Mouse (Mus musculus) midbrain, embryonic 14.5 days (tissue): Measurements from ENCODE around the gene Gm21750. TPM values are rescaled to one million over a fixed set of nuclear protein-coding genes. Genes with fewer than 3 reads are reported as not detected.
A peak's percentile ranks its signal among the peaks of the same experiment; 100 is the strongest.
"Not testable (repeated sequence)": the region's sequence is repeated elsewhere in the genome, so short reads cannot be mapped to it uniquely, and the experiment has no call there.

Experiments
- ATAC-seq: fragments of 200-750 bp; cut with Nextera tagmentation; 2 replicates; pipeline ENCODE4 v1.8.0; 2017; ENCODE audit warnings: moderate number of reproducible peaks, moderate library complexity; ENCODE audit not compliant: low FRiP score, low TSS enrichment
- DNase-seq: peaks from one replicate; pipeline ENCODE4 v3.0.0-alpha.2; 2015
- H3K27ac ChIP-seq: fragments of 300-500 bp; sonication (generic); replicated peaks from 2 replicates; pipeline ENCODE4 v1.5.1; 2014; ENCODE audit warnings: mild to moderate bottlenecking, low read depth, low read length, moderate library complexity
- H3K27me3 ChIP-seq: fragments of 300-500 bp; sonication (generic); 2 replicates; pipeline ENCODE4 v1.6.1; 2014; ENCODE audit warnings: low read length, control low read depth, mixed read lengths; ENCODE audit not compliant: control insufficient read depth, insufficient read depth
- H3K36me3 ChIP-seq: fragments of 300-500 bp; sonication (generic); 2 replicates; pipeline ENCODE4 v1.6.1; 2014; ENCODE audit warnings: low read length, control low read depth; ENCODE audit not compliant: control insufficient read depth, insufficient read depth
- H3K4me1 ChIP-seq: fragments of 300-500 bp; sonication (generic); 2 replicates; pipeline ENCODE4 v1.6.1; 2014; ENCODE audit warnings: mild to moderate bottlenecking, antibody characterized with exemption, low read length, control low read depth; ENCODE audit not compliant: control insufficient read depth, insufficient read depth
- H3K4me2 ChIP-seq: fragments of 300-500 bp; sonication (generic); 2 replicates; pipeline ENCODE4 v1.6.1; 2014; ENCODE audit warnings: mild to moderate bottlenecking, low read length, moderate library complexity
- H3K4me3 ChIP-seq: fragments of 300-500 bp; sonication (generic); replicated peaks from 2 replicates; pipeline ENCODE4 v1.5.1; 2014; ENCODE audit warnings: low read depth, low read length
- H3K9ac ChIP-seq: fragments of 300-500 bp; sonication (generic); replicated peaks from 2 replicates; pipeline ENCODE4 v1.6.1; 2014; ENCODE audit warnings: mild to moderate bottlenecking, low read length, moderate library complexity
- H3K9me3 ChIP-seq: fragments of 300-500 bp; sonication (generic); 2 replicates; pipeline ENCODE4 v1.6.1; 2016; ENCODE audit warnings: low read length, control low read depth, mixed read lengths; ENCODE audit not compliant: control insufficient read depth
- WGBS: fragments of 180-500 bp; shearing (Covaris S2); extraction: QIAGEN DNeasy Blood & Tissue Kit; methylation state at CpG from one replicate; pipeline ENCODE4 v1.1.7; 2014; 5-methylcytosine and 5-hydroxymethylcytosine counted together
- polyA plus RNA-seq: library from polyadenylated mRNA; unstranded; fragments of >200 nt; fragmentation: Nextera tagmentation; extraction: Ambion mirVana; gene quantifications from 2 replicates; pipeline ENCODE4 v1.2.1, GENCODE M21; 2014

Gene Gm21750
- polyA plus RNA-seq: not detected in 2 replicates

GRCm38 (mm10) chr14:73660925-73661324 lies at the start of gene Gm21750:
TSS of gene Gm21750 (plus strand) at chr14:73661225.
- DNase-seq, H3K9ac ChIP-seq, H3K4me1 ChIP-seq, H3K4me2 ChIP-seq, H3K9me3 ChIP-seq, H3K27ac ChIP-seq, H3K27me3 ChIP-seq, ATAC-seq, H3K36me3 ChIP-seq, H3K4me3 ChIP-seq: not testable (repeated sequence)
- 99% methylated on average over 3 of the region's 3 CpGs for WGBS

GRCm38 (mm10) chr14:73614961-73615360 lies 46.1 kb upstream of the Gm21750 start:
- not testable (repeated sequence) for H3K27me3 ChIP-seq, ATAC-seq, H3K4me3 ChIP-seq, H3K27ac ChIP-seq, H3K4me1 ChIP-seq, H3K4me2 ChIP-seq, H3K9me3 ChIP-seq, H3K9ac ChIP-seq, H3K36me3 ChIP-seq, DNase-seq
- WGBS: 79% methylated on average over 1 of the region's 1 CpGs

GRCm38 (mm10) chr14:73620880-73621279 lies 40.1 kb upstream of the Gm21750 start:
- Histone ChIP-seq H3K27me3 (no peaks in the 10 kb centered on the region), H3K4me1 (no peaks in the 10 kb centered on the region), H3K4me2 (no peak overlapping the region), H3K9me3 (0 out of 2 replicates have a peak, but pooled peaks cover 8% of the 10 kb centered on the region), H3K4me3 (no peak overlapping the region), H3K36me3 (no peaks in the 10 kb centered on the region), H3K27ac (no peak overlapping the region), H3K9ac (no peak overlapping the region)
- 80% methylated on average over 3 of the region's 3 CpGs for WGBS
- DNase-seq (no peak), ATAC-seq (no peak)

- Histone ChIP-seq H3K27me3 (no peaks in the 10 kb centered on the region), H3K4me1 (no peaks in the 10 kb centered on the region), H3K36me3 (no peaks in the 10 kb centered on the region), H3K9me3 (0 out of 2 replicates have a peak, but pooled peaks cover 8% of the 10 kb centered on the region), H3K9ac (no peak overlapping the region), H3K27ac (no peak overlapping the region), H3K4me2 (no peak overlapping the region), H3K4me3 (no peak overlapping the region)
- ATAC-seq (no peak), DNase-seq (no peak)
- 86% methylated on average over 1 of the region's 1 CpGs for WGBS
Observed at GRCm38 (mm10) chr14:73622988-73623387, 38.0 kb upstream of the Gm21750 start.

- DNase-seq (no peak), ATAC-seq (no peak)
- H3K36me3 ChIP-seq: no peaks in the 10 kb centered on the region
- H3K4me1 ChIP-seq: no peaks in the 10 kb centered on the region
- H3K27ac ChIP-seq: no peak overlapping the region
- no peak overlapping the region for H3K4me3 ChIP-seq
- H3K4me2 ChIP-seq: no peak overlapping the region
- no peaks in the 10 kb centered on the region for H3K9me3 ChIP-seq
- no peak overlapping the region for H3K9ac ChIP-seq
- no peaks in the 10 kb centered on the region for H3K27me3 ChIP-seq
- 70% methylated on average over 3 of the region's 3 CpGs for WGBS
Observed at GRCm38 (mm10) chr14:73625469-73625868, 35.6 kb upstream of the Gm21750 start.

GRCm38 (mm10) chr14:73631511-73631910 lies 29.5 kb upstream of the Gm21750 start:
- no peak overlapping the region for H3K27ac ChIP-seq
- DNase-seq (no peak), ATAC-seq (no peak)
- H3K4me1 ChIP-seq: no peaks in the 10 kb centered on the region
- no peaks in the 10 kb centered on the region for H3K36me3 ChIP-seq
- H3K27me3 ChIP-seq: no peaks in the 10 kb centered on the region
- no peak overlapping the region for H3K9ac ChIP-seq
- 91% methylated on average over 4 of the region's 4 CpGs for WGBS
- no peaks in the 10 kb centered on the region for H3K9me3 ChIP-seq
- H3K4me2 ChIP-seq: no peak overlapping the region
- no peak overlapping the region for H3K4me3 ChIP-seq

- Histone ChIP-seq H3K4me3 (no peak overlapping the region), H3K9me3 (no peaks in the 10 kb centered on the region), H3K27me3 (no peaks in the 10 kb centered on the region), H3K27ac (no peak overlapping the region), H3K36me3 (no peaks in the 10 kb centered on the region), H3K4me1 (no peaks in the 10 kb centered on the region), H3K9ac (no peak overlapping the region), H3K4me2 (no peak overlapping the region)
- 42% methylated on average over 9 of the region's 9 CpGs for WGBS
- DNase-seq: peak; percentile 51
- ATAC-seq: no peak
Observed at GRCm38 (mm10) chr14:73632648-73633263, 28.3 kb upstream of the Gm21750 start.

- Histone ChIP-seq H3K9ac (no peak overlapping the region), H3K4me2 (no peak overlapping the region), H3K27me3 (no peaks in the 10 kb centered on the region), H3K9me3 (no peaks in the 10 kb centered on the region), H3K4me1 (no peaks in the 10 kb centered on the region), H3K27ac (no peak overlapping the region), H3K4me3 (no peak overlapping the region), H3K36me3 (no peaks in the 10 kb centered on the region)
- no peak for DNase-seq
- ATAC-seq: no peak
- 91% methylated on average over 3 of the region's 3 CpGs for WGBS
Observed at GRCm38 (mm10) chr14:73634356-73634755, 26.7 kb upstream of the Gm21750 start.

- no peaks in the 10 kb centered on the region for H3K4me1 ChIP-seq
- H3K36me3 ChIP-seq: no peaks in the 10 kb centered on the region
- no peak overlapping the region for H3K4me2 ChIP-seq
- no peak for ATAC-seq
- no peak overlapping the region for H3K27ac ChIP-seq
- H3K4me3 ChIP-seq: no peak overlapping the region
- H3K9ac ChIP-seq: no peak overlapping the region
- no peaks in the 10 kb centered on the region for H3K9me3 ChIP-seq
- no peaks in the 10 kb centered on the region for H3K27me3 ChIP-seq
- DNase-seq: no peak
Observed at GRCm38 (mm10) chr14:73637460-73637859, 23.6 kb upstream of the Gm21750 start.
